Mouse (Mus musculus): ENCODE measurements around the gene Slco2a1. TPM values are rescaled to one million over a fixed set of nuclear protein-coding genes. Genes with fewer than 3 reads are reported as not detected.

Slco2a1 gene
- polyA plus RNA-seq (2014; fragmentation: Nextera tagmentation; extraction: Ambion mirVana), result 0.43 and 0.60 TPM in 2 replicates

DNA sequence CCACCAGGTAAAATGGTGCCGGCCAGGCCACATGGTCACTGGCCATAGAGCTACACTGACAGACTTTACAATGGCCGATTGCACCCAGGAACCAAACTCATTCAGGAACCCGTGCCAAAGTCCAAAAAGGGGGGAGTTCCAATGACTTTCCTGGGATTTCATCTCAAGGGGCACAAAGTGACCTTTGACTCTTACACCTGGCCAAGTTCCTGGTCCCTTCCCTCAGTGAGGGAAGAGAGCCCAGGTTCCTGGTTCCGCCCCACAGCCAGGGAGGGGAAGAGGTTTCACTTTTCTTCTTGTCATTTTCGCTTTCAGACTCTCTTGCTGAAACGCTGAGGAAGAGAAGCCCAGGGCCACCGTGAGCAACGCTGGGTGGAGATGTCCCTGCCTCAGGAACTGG lies at the start of gene Slco2a1:
Gene Slco2a1 (plus strand): TSS at position 251 of the 400 bp plus-strand sequence.
- Histone ChIP-seq H3K9ac (ENCODE audit: low read depth, low read length) (no peak within 1 kb of the TSS), H3K4me2 (replicated peaks; ENCODE audit: low read depth, low read length) (no peak within 1 kb of the TSS), H3K36me3 (ENCODE audit: control insufficient read depth, insufficient read depth, low read length) (no peaks in the 10 kb centered on the region), H3K9me3 (ENCODE audit: control insufficient read depth, low read length) (no peaks in the 10 kb centered on the region), H3K4me3 (ENCODE audit: low read depth, low read length) (no peak within 1 kb of the TSS), H3K27me3 (ENCODE audit: control insufficient read depth, insufficient read depth, low read length) (no peaks in the 10 kb centered on the region), H3K27ac (ENCODE audit: low read depth, low read length) (no peak within 1 kb of the TSS), H3K4me1 (replicated peaks; ENCODE audit: control insufficient read depth, insufficient read depth, low read length) (peaks cover 2% of the 10 kb centered on the region; the same call in 1 of the 2 replicates)
- 79% methylated on average over 8 of the region's 8 CpGs for WGBS
- ATAC-seq (ENCODE audit: low FRiP score) (no peak), DNase-seq (ENCODE audit: low spot score) (no peak)

DNA sequence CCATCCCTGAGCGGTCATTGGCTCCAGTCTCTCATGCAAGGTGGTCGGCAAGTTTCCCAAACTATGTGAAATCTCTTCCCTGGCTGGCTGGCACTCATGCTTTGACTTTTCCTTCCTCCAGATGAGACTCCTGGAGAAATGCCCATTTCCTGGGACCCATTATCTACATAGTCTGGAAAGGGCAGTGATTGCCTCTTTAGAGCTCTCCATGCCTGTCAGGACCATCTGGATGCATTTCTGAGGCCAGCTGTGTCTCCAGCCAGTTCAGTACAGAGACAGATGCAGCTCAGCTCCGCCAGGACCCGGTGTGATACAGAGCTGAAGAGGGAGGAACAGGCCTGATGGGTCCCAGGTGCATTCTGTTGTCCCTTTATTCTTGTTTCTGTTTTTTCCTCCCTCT lies 46.3 kb upstream of the Slco2a1 start:
- Histone ChIP-seq H3K27me3 (ENCODE audit: control insufficient read depth, insufficient read depth, low read length) (no peaks in the 10 kb centered on the region), H3K36me3 (ENCODE audit: control insufficient read depth, insufficient read depth, low read length) (no peaks in the 10 kb centered on the region), H3K4me1 (replicated peaks; ENCODE audit: control insufficient read depth, insufficient read depth, low read length) (no peaks in the 10 kb centered on the region), H3K4me3 (ENCODE audit: low read depth, low read length) (no peak overlapping the region), H3K9ac (ENCODE audit: low read depth, low read length) (no peak overlapping the region), H3K27ac (ENCODE audit: low read depth, low read length) (no peak overlapping the region), H3K4me2 (replicated peaks; ENCODE audit: low read depth, low read length) (no peak overlapping the region), H3K9me3 (ENCODE audit: control insufficient read depth, low read length) (no peaks in the 10 kb centered on the region)
- 89% methylated on average over 4 of the region's 4 CpGs for WGBS
- no peak for DNase-seq (ENCODE audit: low spot score)
- no peak for ATAC-seq (ENCODE audit: low FRiP score)

GRCm38 (mm10) chr9:102944891-102945290 lies 43.6 kb upstream of the Slco2a1 start:
- no peaks in the 10 kb centered on the region for H3K36me3 ChIP-seq (ENCODE audit: control insufficient read depth, insufficient read depth, low read length)
- H3K27ac ChIP-seq (ENCODE audit: low read depth, low read length), result no peak overlapping the region
- WGBS, result 91% methylated on average over 9 of the region's 9 CpGs
- no peaks in the 10 kb centered on the region for H3K27me3 ChIP-seq (ENCODE audit: control insufficient read depth, insufficient read depth, low read length)
- no peak overlapping the region for H3K4me3 ChIP-seq (ENCODE audit: low read depth, low read length)
- H3K9ac ChIP-seq (ENCODE audit: low read depth, low read length), result no peak overlapping the region
- H3K4me1 ChIP-seq (replicated peaks; ENCODE audit: control insufficient read depth, insufficient read depth, low read length), result no peaks in the 10 kb centered on the region
- no peak overlapping the region for H3K4me2 ChIP-seq (replicated peaks; ENCODE audit: low read depth, low read length)
- H3K9me3 ChIP-seq (ENCODE audit: control insufficient read depth, low read length), result no peaks in the 10 kb centered on the region
- ATAC-seq (ENCODE audit: low FRiP score) (no peak), DNase-seq (ENCODE audit: low spot score) (no peak)

- no peaks in the 10 kb centered on the region for H3K9me3 ChIP-seq (ENCODE audit: control insufficient read depth, low read length)
- H3K27ac ChIP-seq (ENCODE audit: low read depth, low read length), result no peak overlapping the region
- no peaks in the 10 kb centered on the region for H3K27me3 ChIP-seq (ENCODE audit: control insufficient read depth, insufficient read depth, low read length)
- ATAC-seq (ENCODE audit: low FRiP score) (no peak), DNase-seq (ENCODE audit: low spot score) (no peak)
- no peaks in the 10 kb centered on the region for H3K4me1 ChIP-seq (replicated peaks; ENCODE audit: control insufficient read depth, insufficient read depth, low read length)
- H3K4me2 ChIP-seq (replicated peaks; ENCODE audit: low read depth, low read length), result no peak overlapping the region
- H3K36me3 ChIP-seq (ENCODE audit: control insufficient read depth, insufficient read depth, low read length), result no peaks in the 10 kb centered on the region
- 82% methylated on average over 12 of the region's 12 CpGs for WGBS
- H3K9ac ChIP-seq (ENCODE audit: low read depth, low read length), result no peak overlapping the region
- H3K4me3 ChIP-seq (ENCODE audit: low read depth, low read length), result no peak overlapping the region
These were observed 42.0 kb upstream of the Slco2a1 start for GRCm38 (mm10) chr9:102946469-102947015.

DNA sequence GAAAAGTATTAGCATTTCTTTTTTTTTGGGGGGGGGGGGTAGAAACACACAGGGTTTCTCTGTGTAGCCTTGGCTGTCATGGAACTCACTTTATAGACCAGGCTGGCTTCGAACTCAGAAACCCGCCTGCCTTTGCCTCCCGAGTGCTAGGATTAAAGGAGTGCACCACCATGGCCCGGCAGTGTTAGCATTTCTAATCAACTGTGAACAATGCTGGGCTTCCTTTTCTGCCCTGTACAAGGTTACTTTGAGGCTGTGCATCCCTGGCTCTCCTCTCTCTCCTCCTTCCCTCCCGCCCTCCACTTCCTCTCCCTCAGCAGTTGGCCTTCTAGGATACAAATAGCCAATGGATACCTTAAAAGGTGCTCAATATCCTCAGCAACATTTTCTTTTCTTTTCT lies 39.8 kb upstream of the Slco2a1 start:
- Histone ChIP-seq H3K27me3 (ENCODE audit: control insufficient read depth, insufficient read depth, low read length) (no peaks in the 10 kb centered on the region), H3K4me3 (ENCODE audit: low read depth, low read length) (no peak overlapping the region), H3K36me3 (ENCODE audit: control insufficient read depth, insufficient read depth, low read length) (no peaks in the 10 kb centered on the region), H3K9ac (ENCODE audit: low read depth, low read length) (no peak overlapping the region), H3K9me3 (ENCODE audit: control insufficient read depth, low read length) (no peaks in the 10 kb centered on the region), H3K4me2 (replicated peaks; ENCODE audit: low read depth, low read length) (no peak overlapping the region), H3K4me1 (replicated peaks; ENCODE audit: control insufficient read depth, insufficient read depth, low read length) (no peaks in the 10 kb centered on the region), H3K27ac (ENCODE audit: low read depth, low read length) (no peak overlapping the region)
- 81% methylated on average over 5 of the region's 5 CpGs for WGBS
- ATAC-seq (ENCODE audit: low FRiP score), result no peak
- DNase-seq (ENCODE audit: low spot score), result no peak

DNA sequence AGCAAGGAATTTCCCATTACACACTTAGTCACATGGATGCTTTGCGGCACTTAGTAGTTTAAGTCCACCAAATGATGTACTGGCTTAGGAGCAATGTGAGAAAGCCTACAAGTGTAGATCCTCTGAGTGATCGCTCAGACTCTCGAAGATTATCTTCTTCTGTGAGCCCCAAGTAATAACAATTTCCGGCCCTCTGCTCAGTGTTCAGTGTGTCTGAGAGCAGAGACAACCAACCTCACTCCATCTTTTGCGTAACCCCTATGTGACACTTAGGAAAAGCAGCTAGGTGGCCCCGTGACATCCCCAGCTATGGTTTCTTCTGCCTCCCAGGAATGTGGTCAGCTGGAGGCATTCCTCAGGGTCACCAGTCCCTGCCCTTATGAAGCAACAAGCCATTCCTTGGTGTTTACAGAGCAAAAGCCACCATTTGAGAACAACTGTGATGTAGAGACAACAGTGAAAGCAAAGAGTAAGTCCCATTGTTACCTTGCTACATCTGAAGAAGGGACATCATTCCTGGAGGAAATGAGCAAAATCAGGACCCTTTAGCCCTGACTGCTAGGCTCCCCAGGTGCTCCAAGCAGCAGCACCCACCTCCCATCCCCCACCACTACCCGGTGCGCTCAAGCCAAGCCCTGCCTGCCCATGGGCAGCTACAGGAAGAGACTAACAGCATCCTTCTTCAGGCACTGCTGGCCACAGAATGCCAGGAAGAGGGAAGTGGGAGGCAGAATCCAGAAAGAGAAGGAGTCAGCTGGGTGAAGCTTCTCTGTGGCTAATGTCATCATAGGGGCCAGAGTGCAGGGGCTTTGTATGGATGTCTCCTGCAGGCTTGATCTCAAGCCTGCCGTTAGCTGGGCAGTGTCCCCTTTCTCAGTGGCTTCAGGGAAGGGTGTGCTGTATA lies 37.2 kb upstream of the Slco2a1 start:
- Histone ChIP-seq H3K9me3 (ENCODE audit: control insufficient read depth, low read length) (no peaks in the 10 kb centered on the region), H3K9ac (ENCODE audit: low read depth, low read length) (no peak overlapping the region), H3K4me2 (replicated peaks; ENCODE audit: low read depth, low read length) (no peak overlapping the region), H3K4me1 (replicated peaks; ENCODE audit: control insufficient read depth, insufficient read depth, low read length) (no peaks in the 10 kb centered on the region), H3K36me3 (ENCODE audit: control insufficient read depth, insufficient read depth, low read length) (no peaks in the 10 kb centered on the region), H3K4me3 (ENCODE audit: low read depth, low read length) (no peak overlapping the region), H3K27me3 (ENCODE audit: control insufficient read depth, insufficient read depth, low read length) (no peaks in the 10 kb centered on the region), H3K27ac (ENCODE audit: low read depth, low read length) (no peak overlapping the region)
- no peak for ATAC-seq (ENCODE audit: low FRiP score)
- WGBS, result 91% methylated on average over 9 of the region's 9 CpGs
- DNase-seq (ENCODE audit: low spot score), result no peak

DNA sequence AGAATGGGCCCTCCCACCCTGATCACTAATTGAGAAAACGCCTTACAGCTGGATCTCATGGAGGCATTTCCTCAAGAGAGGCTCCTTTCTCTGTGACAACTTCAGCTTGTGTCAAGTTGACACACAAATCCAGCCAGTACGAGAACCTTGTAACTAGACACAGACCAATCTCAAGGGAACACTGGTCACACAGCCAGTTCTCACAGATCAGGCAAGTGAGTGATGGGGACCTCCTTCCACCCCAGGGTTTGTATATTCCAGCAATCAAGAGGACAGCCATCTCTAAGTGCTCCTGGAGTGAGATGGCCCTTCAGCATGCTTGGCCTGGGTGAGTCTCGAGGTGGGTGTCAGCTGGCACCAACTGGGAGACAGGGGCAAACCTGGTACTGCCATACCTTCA lies 32.6 kb upstream of the Slco2a1 start:
- ATAC-seq (ENCODE audit: low FRiP score), result no peak
- no peak for DNase-seq (ENCODE audit: low spot score)
- H3K9me3 ChIP-seq (ENCODE audit: control insufficient read depth, low read length), result no peaks in the 10 kb centered on the region

GRCm38 (mm10) chr9:102958703-102959102 lies 29.8 kb upstream of the Slco2a1 start:
- Histone ChIP-seq H3K9ac (ENCODE audit: low read depth, low read length) (no peak overlapping the region), H3K4me1 (replicated peaks; ENCODE audit: control insufficient read depth, insufficient read depth, low read length) (no peaks in the 10 kb centered on the region; the same call in 1 of the 2 replicates), H3K27me3 (ENCODE audit: control insufficient read depth, insufficient read depth, low read length) (no peaks in the 10 kb centered on the region), H3K27ac (ENCODE audit: low read depth, low read length) (no peak overlapping the region), H3K4me2 (replicated peaks; ENCODE audit: low read depth, low read length) (no peak overlapping the region), H3K36me3 (ENCODE audit: control insufficient read depth, insufficient read depth, low read length) (no peaks in the 10 kb centered on the region), H3K9me3 (ENCODE audit: control insufficient read depth, low read length) (no peaks in the 10 kb centered on the region), H3K4me3 (ENCODE audit: low read depth, low read length) (no peak overlapping the region)
- WGBS, result 78% methylated on average over 6 of the region's 6 CpGs
- ATAC-seq (ENCODE audit: low FRiP score) (no peak), DNase-seq (ENCODE audit: low spot score) (no peak)

More for the DNA sequence above, 32.6 kb upstream of the Slco2a1 start:
- H3K27me3 ChIP-seq (ENCODE audit: control insufficient read depth, insufficient read depth, low read length), result no peaks in the 10 kb centered on the region
- H3K9ac ChIP-seq (ENCODE audit: low read depth, low read length), result no peak overlapping the region
- no peak overlapping the region for H3K27ac ChIP-seq (ENCODE audit: low read depth, low read length)
- no peak overlapping the region for H3K4me2 ChIP-seq (replicated peaks; ENCODE audit: low read depth, low read length)
- WGBS, result 85% methylated on average over 3 of the region's 3 CpGs
- H3K4me3 ChIP-seq (ENCODE audit: low read depth, low read length), result no peak overlapping the region
- no peaks in the 10 kb centered on the region for H3K4me1 ChIP-seq (replicated peaks; ENCODE audit: control insufficient read depth, insufficient read depth, low read length)
- H3K36me3 ChIP-seq (ENCODE audit: control insufficient read depth, insufficient read depth, low read length), result no peaks in the 10 kb centered on the region
